ENCODE assay signal across 8 mouse cellular contexts in genomic region chr12:117586124-117586523, GRCm38 (mm10).
DNase-seq lines count a peak whose midpoint lies in the region; ATAC-seq and TF ChIP-seq lines count a peak whose summit lies in the region.

No protein-coding gene starts in this region.

- H3K27ac ChIP-seq in heart, embryonic 12.5 days (ENCODE audit: poor library complexity, severe bottlenecking) = no peak overlapping the region
- H3K27ac ChIP-seq in bone marrow macrophage, adult 2 months (ENCODE audit: insufficient read depth, low read depth, low read length) = no peak overlapping the region
- H3K27ac ChIP-seq in neural tube, embryonic 11.5 days (ENCODE audit: low read depth, low read length) = no peak overlapping the region
- H3K27ac ChIP-seq in testis, adult 2 months (ENCODE audit: control insufficient read depth, insufficient read depth, low read depth, low read length) = no peak overlapping the region

- H3K4me1 ChIP-seq in heart, embryonic 12.5 days (replicated peaks) = peaks cover 8% of the 10 kb centered on the region; the same call in 1 of the 2 replicates
- H3K4me1 ChIP-seq in bone marrow macrophage, adult 2 months (ENCODE audit: control insufficient read depth, insufficient read depth, low read length) = 0 out of 2 replicates have a peak, but pooled peaks cover 5% of the 10 kb centered on the region
- H3K4me1 ChIP-seq in neural tube, embryonic 11.5 days (ENCODE audit: control insufficient read depth, insufficient read depth, low read length) = no peaks in the 10 kb centered on the region
- no peaks in the 10 kb centered on the region for H3K4me1 ChIP-seq in testis, adult 2 months (ENCODE audit: control insufficient read depth, insufficient read depth, low read length)

- no peak overlapping the region for H3K4me3 ChIP-seq in heart, embryonic 12.5 days
- H3K4me3 ChIP-seq in bone marrow macrophage, adult 2 months (ENCODE audit: insufficient read depth, low read length) = no peak overlapping the region
- H3K4me3 ChIP-seq in neural tube, embryonic 11.5 days (ENCODE audit: low read depth, low read length) = no peak overlapping the region
- H3K4me3 ChIP-seq in testis, adult 2 months (ENCODE audit: control insufficient read depth, low read depth, low read length) = no peak overlapping the region

- H3K4me2 ChIP-seq in heart, embryonic 12.5 days = no peak overlapping the region
- no peak overlapping the region for H3K4me2 ChIP-seq in neural tube, embryonic 11.5 days (ENCODE audit: low read depth)

- ATAC-seq in heart, embryonic 12.5 days (ENCODE audit: insufficient number of reproducible peaks, low FRiP score) = no peak
- peak; percentile 70 for ATAC-seq in frontal cortex, adult (ENCODE audit: low TSS enrichment)
- ATAC-seq in inflammation-experienced regulatory T-cells, adult 6 months = peak; percentile 94
- no peak for ATAC-seq in neural tube, embryonic 11.5 days (ENCODE audit: insufficient read depth, low FRiP score, low TSS enrichment)

- H3K36me3 ChIP-seq in heart, embryonic 12.5 days = no peaks in the 10 kb centered on the region
- H3K36me3 ChIP-seq in neural tube, embryonic 11.5 days (ENCODE audit: control insufficient read depth, insufficient read depth, low read length) = no peaks in the 10 kb centered on the region
- no peaks in the 10 kb centered on the region for H3K36me3 ChIP-seq in testis, adult 2 months (ENCODE audit: control insufficient read depth, insufficient read depth, low read length)

- intact Hi-C loops in left cerebral cortex, postnatal 10 days (cut with DNase I) = loop anchor here (5.0 kb wide), 3 partner anchors 159 to 184 kb away; no protein-coding TSS in a partner anchor

- H3K9ac ChIP-seq in heart, embryonic 12.5 days = no peak overlapping the region
- H3K9ac ChIP-seq in neural tube, embryonic 11.5 days (ENCODE audit: low read length) = no peak overlapping the region

- no peaks in the 10 kb centered on the region for H3K27me3 ChIP-seq in heart, embryonic 12.5 days (replicated peaks)
- H3K27me3 ChIP-seq in neural tube, embryonic 11.5 days (ENCODE audit: control insufficient read depth, insufficient read depth, low read length) = no peaks in the 10 kb centered on the region
- no peaks in the 10 kb centered on the region for H3K27me3 ChIP-seq in testis, adult 2 months (ENCODE audit: control insufficient read depth, insufficient read depth, low read length)

- peak; percentile 97 for DNase-seq in heart, adult 11 months
- peak; percentile 36 to 67 for DNase-seq in left cerebral cortex, postnatal 10 days (ENCODE audit: extremely low spot score in 1 of 2, low spot score in 2 of 2)
- DNase-seq in neural tube, embryonic 11.5 days (ENCODE audit: low spot score) = peak; percentile 67

- H3K9me3 ChIP-seq in heart, embryonic 12.5 days (replicated peaks) = no peaks in the 10 kb centered on the region
- H3K9me3 ChIP-seq in neural tube, embryonic 11.5 days (ENCODE audit: control insufficient read depth, low read length) = no peaks in the 10 kb centered on the region

- 45% methylated on average over 1 of the region's 1 CpGs for WGBS in heart, embryonic 12.5 days
- 46% methylated on average over 1 of the region's 1 CpGs for WGBS in neural tube, embryonic 11.5 days

- no peak for TF ChIP-seq POLR2A in bone marrow macrophage, adult 2 months (IDR thresholded peaks at IDR 0.05; ENCODE audit: borderline replicate concordance, low read depth, low read length)
- TF ChIP-seq POLR2A in testis, adult 2 months (IDR thresholded peaks at IDR 0.05; ENCODE audit: control insufficient read depth, low read depth, low read length) = no peak

- TF ChIP-seq CTCF in bone marrow macrophage, adult 2 months (IDR thresholded peaks at IDR 0.05; ENCODE audit: low read depth, low read length) = peak; percentile 53
- peak; percentile 63; the same call in 1 of the 2 replicates for TF ChIP-seq CTCF in testis, adult 2 months (IDR thresholded peaks at IDR 0.05; ENCODE audit: control insufficient read depth, insufficient read depth, insufficient replicate concordance, low read depth, low read length)

Comparison
In these comparisons a context has a peak if more than half of its experiments do, and no peak if none do; other contexts are left out.
1. ATAC-seq: peak in frontal cortex, adult (single experiment) and inflammation-experienced regulatory T-cells, adult 6 months (single experiment); none in heart, embryonic 12.5 days (single experiment) and neural tube, embryonic 11.5 days (single experiment).
2. Peak in every context shown above with its lines, with median percentiles within 50 percentile points of each other: DNase-seq.